Mouse (Mus musculus) embryonic facial prominence, embryonic 14.5 days (tissue): Measurements from ENCODE around the gene Mthfd2l. TPM values are rescaled to one million over a fixed set of nuclear protein-coding genes. Genes with fewer than 3 reads are reported as not detected.

Experiments
- ATAC-seq: fragments of 200-750 bp; cut with Nextera tagmentation; 2 replicates; pipeline ENCODE4 v1.8.0; 2017; ENCODE audit warnings: low read depth, moderate number of reproducible peaks, moderate TSS enrichment
- DNase-seq: peaks from one replicate; pipeline ENCODE4 v3.0.0-alpha.2; 2015; ENCODE audit warnings: low spot score
- H3K27ac ChIP-seq: fragments of 300-500 bp; sonication (generic); replicated peaks from 2 replicates; pipeline ENCODE4 v1.5.1; 2014; ENCODE audit warnings: low read depth, mild to moderate bottlenecking, low read length, moderate library complexity
- H3K27me3 ChIP-seq: fragments of 300-500 bp; sonication (generic); replicated peaks from 2 replicates; pipeline ENCODE4 v1.6.1; 2014; ENCODE audit warnings: low read length; ENCODE audit not compliant: control insufficient read depth, insufficient read depth
- H3K36me3 ChIP-seq: fragments of 300-500 bp; sonication (generic); 2 replicates; pipeline ENCODE4 v1.6.1; 2014; ENCODE audit warnings: low read length, mixed read lengths; ENCODE audit not compliant: control insufficient read depth, insufficient read depth
- H3K4me1 ChIP-seq: fragments of 300-500 bp; sonication (generic); 2 replicates; pipeline ENCODE4 v1.6.1; 2014; ENCODE audit warnings: antibody characterized with exemption, low read length; ENCODE audit not compliant: control insufficient read depth, insufficient read depth
- H3K4me2 ChIP-seq: fragments of 300-500 bp; sonication (generic); 2 replicates; pipeline ENCODE4 v1.6.1; 2014; ENCODE audit warnings: low read depth, mild to moderate bottlenecking, low read length, moderate library complexity, mixed read lengths
- H3K4me3 ChIP-seq: fragments of 300-500 bp; sonication (generic); 2 replicates; pipeline ENCODE4 v1.5.1; 2014; ENCODE audit warnings: low read depth, mild to moderate bottlenecking, low read length
- H3K9ac ChIP-seq: fragments of 300-500 bp; sonication (generic); 2 replicates; pipeline ENCODE4 v1.6.1; 2014; ENCODE audit warnings: low read depth, mild to moderate bottlenecking, low read length, moderate library complexity, mixed read lengths
- H3K9me3 ChIP-seq: fragments of 300-500 bp; sonication (generic); 2 replicates; pipeline ENCODE4 v1.6.1; 2016; ENCODE audit warnings: low read length; ENCODE audit not compliant: control insufficient read depth
- WGBS: fragments of 180-500 bp; shearing (Covaris S2); extraction: QIAGEN DNeasy Blood & Tissue Kit; methylation state at CpG from one replicate; pipeline ENCODE4 v1.1.7; 2014; 5-methylcytosine and 5-hydroxymethylcytosine counted together
- polyA plus RNA-seq: library from polyadenylated mRNA; unstranded; fragments of >200 nt; fragmentation: Nextera tagmentation; extraction: Ambion mirVana; gene quantifications from 2 replicates; pipeline ENCODE4 v1.2.1, GENCODE M21; 2014

Gene Mthfd2l
- polyA plus RNA-seq, 1 experiment from 2014 or later: 43.1 TPM

- Histone ChIP-seq H3K4me1 (no peaks in the 10 kb centered on the region), H3K36me3 (peaks cover 2% of the 10 kb centered on the region; the same call in 1 of the 2 replicates), H3K9me3 (no peaks in the 10 kb centered on the region), H3K4me3 (no peak overlapping the region), H3K9ac (no peak overlapping the region), H3K27ac (no peak overlapping the region), H3K4me2 (no peak overlapping the region), H3K27me3 (no peaks in the 10 kb centered on the region)
- DNase-seq: no peak
- no peak for ATAC-seq
- 86% methylated on average over 4 of the region's 4 CpGs for WGBS
These were observed 33.8 kb downstream of the Mthfd2l start for GRCm38 (mm10) chr5:90964764-90965163.

GRCm38 (mm10) chr5:90965386-90965785, 34.5 kb downstream of the Mthfd2l start:
- no peak overlapping the region for H3K27ac ChIP-seq
- WGBS: 63% methylated on average over 4 of the region's 4 CpGs
- no peak for ATAC-seq

GRCm38 (mm10) chr5:90977244-90977643, 46.3 kb downstream of the Mthfd2l start:
- WGBS: 82% methylated on average over 4 of the region's 4 CpGs
- Histone ChIP-seq H3K4me1 (no peaks in the 10 kb centered on the region), H3K27ac (no peak overlapping the region), H3K27me3 (no peaks in the 10 kb centered on the region), H3K4me3 (no peak overlapping the region), H3K9ac (no peak overlapping the region), H3K9me3 (no peaks in the 10 kb centered on the region), H3K4me2 (no peak overlapping the region), H3K36me3 (0 out of 2 replicates have a peak, but pooled peaks cover 3% of the 10 kb centered on the region)
- no peak for ATAC-seq
- peak; percentile 74 for DNase-seq

More at GRCm38 (mm10) chr5:90965386-90965785, 34.5 kb downstream of the Mthfd2l start:
- no peaks in the 10 kb centered on the region for H3K4me1 ChIP-seq
- H3K36me3 ChIP-seq: no peaks in the 10 kb centered on the region
- no peaks in the 10 kb centered on the region for H3K9me3 ChIP-seq
- no peak overlapping the region for H3K4me2 ChIP-seq
- H3K9ac ChIP-seq: no peak overlapping the region
- no peaks in the 10 kb centered on the region for H3K27me3 ChIP-seq
- no peak for DNase-seq
- no peak overlapping the region for H3K4me3 ChIP-seq

GRCm38 (mm10) chr5:90980297-90980696, 49.4 kb downstream of the Mthfd2l start:
- Histone ChIP-seq H3K4me2 (no peak overlapping the region), H3K4me3 (no peak overlapping the region), H3K4me1 (no peaks in the 10 kb centered on the region), H3K27ac (no peak overlapping the region), H3K9ac (no peak overlapping the region), H3K9me3 (no peaks in the 10 kb centered on the region), H3K36me3 (0 out of 2 replicates have a peak, but pooled peaks cover 3% of the 10 kb centered on the region), H3K27me3 (no peaks in the 10 kb centered on the region)
- WGBS: 84% methylated on average over 7 of the region's 7 CpGs
- ATAC-seq: no peak
- no peak for DNase-seq

- Histone ChIP-seq H3K4me3 (no peak overlapping the region), H3K9me3 (no peaks in the 10 kb centered on the region), H3K27me3 (no peaks in the 10 kb centered on the region), H3K9ac (no peak overlapping the region), H3K4me2 (no peak overlapping the region), H3K36me3 (no peaks in the 10 kb centered on the region), H3K27ac (no peak overlapping the region), H3K4me1 (no peaks in the 10 kb centered on the region)
- ATAC-seq (peak; percentile 37; the same call in 1 of the 2 replicates), DNase-seq (peak; percentile 35)
- WGBS: 77% methylated on average over 5 of the region's 5 CpGs
These were observed 56.7 kb downstream of the Mthfd2l start for GRCm38 (mm10) chr5:90987605-90988004.

- no peak overlapping the region for H3K4me3 ChIP-seq
These were observed 57.2 kb downstream of the Mthfd2l start for GRCm38 (mm10) chr5:90988149-90988548.

GRCm38 (mm10) chr5:90988592-90988991, 57.7 kb downstream of the Mthfd2l start:
- Histone ChIP-seq H3K9me3 (no peaks in the 10 kb centered on the region), H3K36me3 (no peaks in the 10 kb centered on the region), H3K27me3 (no peaks in the 10 kb centered on the region), H3K27ac (no peak overlapping the region), H3K4me1 (no peaks in the 10 kb centered on the region), H3K4me2 (no peak overlapping the region), H3K4me3 (no peak overlapping the region), H3K9ac (no peak overlapping the region)
- no peak for DNase-seq
- no peak for ATAC-seq
- 90% methylated on average over 4 of the region's 4 CpGs for WGBS

More at GRCm38 (mm10) chr5:90988149-90988548, 57.2 kb downstream of the Mthfd2l start:
- Histone ChIP-seq H3K36me3 (no peaks in the 10 kb centered on the region), H3K27ac (no peak overlapping the region), H3K9ac (no peak overlapping the region), H3K4me1 (no peaks in the 10 kb centered on the region), H3K9me3 (no peaks in the 10 kb centered on the region), H3K4me2 (no peak overlapping the region), H3K27me3 (no peaks in the 10 kb centered on the region)
- no peak for ATAC-seq
- no peak for DNase-seq
- 83% methylated on average over 3 of the region's 3 CpGs for WGBS

- Histone ChIP-seq H3K9ac (no peak overlapping the region), H3K27ac (no peak overlapping the region), H3K4me2 (no peak overlapping the region), H3K36me3 (no peaks in the 10 kb centered on the region), H3K4me3 (no peak overlapping the region), H3K4me1 (no peaks in the 10 kb centered on the region), H3K27me3 (no peaks in the 10 kb centered on the region), H3K9me3 (no peaks in the 10 kb centered on the region)
- DNase-seq (no peak), ATAC-seq (no peak)
- WGBS: 92% methylated on average over 8 of the region's 8 CpGs
These were observed 69.0 kb downstream of the Mthfd2l start for GRCm38 (mm10) chr5:90999942-91000341.

GRCm38 (mm10) chr5:91015216-91015615, 84.3 kb downstream of the Mthfd2l start:
- H3K27me3 ChIP-seq: no peaks in the 10 kb centered on the region
- 79% methylated on average over 10 of the region's 10 CpGs for WGBS
- no peaks in the 10 kb centered on the region for H3K9me3 ChIP-seq
- no peak overlapping the region for H3K9ac ChIP-seq
- no peak for ATAC-seq
- DNase-seq: no peak
- H3K4me2 ChIP-seq: no peak overlapping the region
- H3K4me3 ChIP-seq: no peak overlapping the region
- H3K36me3 ChIP-seq: no peaks in the 10 kb centered on the region
- H3K27ac ChIP-seq: no peak overlapping the region
- H3K4me1 ChIP-seq: no peaks in the 10 kb centered on the region
